Mouse (Mus musculus) liver, postnatal 0 days (tissue): ENCODE results near the gene Ltb.
A peak's percentile ranks its signal among the peaks of the same experiment; 100 is the strongest.

Source experiments
- CTCF ChIP-seq: sonication (generic); IDR thresholded peaks from 2 replicates; pipeline ENCODE4 v1.5.1; 2016; ENCODE audit warnings: antibody characterized with exemption, low read depth
- EP300 ChIP-seq: IDR thresholded peaks from 2 replicates; pipeline ENCODE4 v1.6.1; 2016; ENCODE audit warnings: antibody characterized with exemption, low read depth, mild to moderate bottlenecking

- TF ChIP-seq EP300 (no peak), CTCF (0 out of 2 replicates have a peak, but pooled peaks have one; percentile 0)
Observed at GRCm38 (mm10) chr17:35231022-35231421, 36.8 kb downstream of the Ltb start.
